Mouse (Mus musculus): Measurements from ENCODE around the gene Zfp142. TPM values are rescaled to one million over a fixed set of nuclear protein-coding genes. Genes with fewer than 3 reads are reported as not detected.

The Zfp142 gene
- polyA plus RNA-seq, 1 experiment from 2014 or later = 13.0 TPM

DNA sequence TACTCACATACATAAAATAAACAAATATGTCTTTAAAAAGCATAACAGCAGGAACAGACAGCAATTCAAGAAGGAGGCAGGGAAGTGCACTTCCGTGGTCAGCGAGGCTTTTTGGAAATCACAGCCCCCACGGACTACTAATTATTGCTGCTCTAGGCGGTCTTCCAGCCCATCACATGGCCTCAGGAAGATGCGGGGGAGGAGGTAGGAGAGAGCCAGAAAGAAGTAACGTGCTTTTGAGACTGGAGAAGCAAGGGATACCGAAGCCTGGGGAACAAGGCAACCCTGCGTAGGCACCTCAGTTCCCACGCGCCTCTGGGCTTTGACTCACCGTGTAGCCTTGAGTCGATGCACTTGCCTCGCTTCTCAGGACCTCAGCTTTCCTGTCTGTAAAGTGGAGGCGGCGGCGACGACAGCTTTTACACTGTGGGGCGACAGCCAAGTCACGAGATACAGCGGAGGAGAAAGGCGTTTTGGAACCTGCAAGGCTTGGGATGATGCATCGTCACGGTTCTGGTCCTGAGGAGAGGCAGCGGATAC lies 743 bp downstream of the Zfp142 start:
- Histone ChIP-seq H3K4me1 (replicated peaks; ENCODE audit: control insufficient read depth, insufficient read depth, low read length) (peaks cover 10% of the 10 kb centered on the region; the same call in 1 of the 2 replicates), H3K4me3 (ENCODE audit: low read depth, low read length) (peak overlapping the region; percentile 85), H3K27ac (ENCODE audit: low read depth, low read length) (peak overlapping the region; percentile 51; the same call in 1 of the 2 replicates), H3K9me3 (ENCODE audit: control insufficient read depth, low read length) (no peaks in the 10 kb centered on the region), H3K9ac (ENCODE audit: low read length) (peak overlapping the region; percentile 84), H3K27me3 (ENCODE audit: control insufficient read depth, insufficient read depth, low read length) (no peaks in the 10 kb centered on the region), H3K4me2 (ENCODE audit: low read depth, low read length, severe bottlenecking) (peak overlapping the region; percentile 88), H3K36me3 (ENCODE audit: control insufficient read depth, insufficient read depth, low read length) (no peaks in the 10 kb centered on the region; the same call in 1 of the 2 replicates)
- 0% methylated on average over 24 of the region's 24 CpGs for WGBS
- ATAC-seq (replicated peaks; ENCODE audit: low FRiP score) (peak; percentile 16), DNase-seq (ENCODE audit: low spot score) (no peak)

DNA sequence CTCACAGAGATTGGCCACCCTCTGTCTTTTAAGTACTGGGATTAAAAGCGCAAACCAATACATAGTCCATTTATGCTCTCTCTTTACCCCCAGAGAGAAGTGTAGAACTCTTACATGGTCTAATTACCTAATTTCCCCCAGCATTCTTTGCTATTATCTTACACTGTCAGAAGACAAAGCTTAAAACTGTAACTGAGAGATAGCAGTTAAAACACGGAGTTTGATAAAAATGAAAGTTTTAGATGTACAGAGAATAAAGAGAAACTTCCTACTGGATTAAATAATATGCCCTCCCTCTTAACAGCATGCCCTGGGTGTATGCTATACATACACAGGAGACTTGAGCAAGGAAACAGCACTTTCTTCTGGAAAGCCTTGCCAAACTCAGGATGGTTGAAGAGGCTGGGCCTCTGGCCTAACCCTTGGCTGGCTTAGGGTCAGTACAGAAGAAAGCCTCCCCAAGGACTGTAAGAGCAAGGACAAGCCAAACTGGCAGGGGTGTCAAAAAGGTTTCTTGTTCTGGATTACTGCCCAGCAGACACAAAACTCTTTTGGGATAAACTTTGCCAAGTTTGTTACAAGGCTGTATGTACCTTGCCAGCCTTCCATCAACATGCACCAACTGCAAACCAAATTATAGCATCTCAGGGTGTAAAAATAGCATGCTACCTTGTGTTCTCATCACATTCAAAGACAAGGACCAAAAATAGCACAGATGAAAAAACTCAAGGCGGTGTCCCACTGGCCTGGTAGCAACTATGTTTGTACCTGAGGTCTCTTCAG lies 3.2 kb downstream of the Zfp142 start:
- no peak overlapping the region for H3K27ac ChIP-seq (ENCODE audit: low read depth, low read length)
- H3K4me3 ChIP-seq (ENCODE audit: low read depth, low read length) = no peak overlapping the region
- H3K4me2 ChIP-seq (ENCODE audit: low read depth, low read length, severe bottlenecking) = no peak overlapping the region
- peaks cover 10% of the 10 kb centered on the region; the same call in 1 of the 2 replicates for H3K4me1 ChIP-seq (replicated peaks; ENCODE audit: control insufficient read depth, insufficient read depth, low read length)
- no peak for ATAC-seq (replicated peaks; ENCODE audit: low FRiP score)
- H3K27me3 ChIP-seq (ENCODE audit: control insufficient read depth, insufficient read depth, low read length) = no peaks in the 10 kb centered on the region
- WGBS = 93% methylated on average over 3 of the region's 3 CpGs
- no peak overlapping the region for H3K9ac ChIP-seq (ENCODE audit: low read length)
- no peaks in the 10 kb centered on the region for H3K36me3 ChIP-seq (ENCODE audit: control insufficient read depth, insufficient read depth, low read length)
- DNase-seq (ENCODE audit: low spot score) = no peak
- no peaks in the 10 kb centered on the region for H3K9me3 ChIP-seq (ENCODE audit: control insufficient read depth, low read length)

DNA sequence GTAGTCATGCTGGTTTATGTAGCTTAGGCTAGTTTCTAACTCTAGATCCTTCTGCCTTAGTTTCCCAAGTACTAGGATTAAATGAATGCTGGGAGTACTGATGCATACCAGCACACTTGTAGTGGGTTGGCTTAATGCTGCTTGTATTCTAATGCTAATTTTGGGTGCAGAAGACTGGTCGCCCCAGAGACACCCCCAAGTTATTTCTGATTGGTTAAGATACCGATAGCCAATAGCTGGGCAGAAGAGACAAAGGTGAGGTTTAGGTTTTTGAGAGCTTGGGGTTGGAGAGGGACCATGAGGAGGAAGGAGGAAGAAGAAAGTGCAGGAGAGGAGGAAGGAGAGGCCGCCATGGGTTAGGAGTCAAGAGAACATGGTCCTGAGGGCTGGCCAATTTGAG lies 5.4 kb downstream of the Zfp142 start:
- no peak overlapping the region for H3K9ac ChIP-seq (ENCODE audit: low read length)
- ATAC-seq (replicated peaks; ENCODE audit: low FRiP score) (no peak), DNase-seq (ENCODE audit: low spot score) (no peak)
- H3K9me3 ChIP-seq (ENCODE audit: control insufficient read depth, low read length) = no peaks in the 10 kb centered on the region
- H3K36me3 ChIP-seq (ENCODE audit: control insufficient read depth, insufficient read depth, low read length) = no peaks in the 10 kb centered on the region; the same call in 1 of the 2 replicates
- no peak overlapping the region for H3K4me2 ChIP-seq (ENCODE audit: low read depth, low read length, severe bottlenecking)
- peaks cover 7% of the 10 kb centered on the region; the same call in 1 of the 2 replicates for H3K4me1 ChIP-seq (replicated peaks; ENCODE audit: control insufficient read depth, insufficient read depth, low read length)
- 77% methylated on average over 3 of the region's 3 CpGs for WGBS
- H3K4me3 ChIP-seq (ENCODE audit: low read depth, low read length) = no peak overlapping the region
- no peaks in the 10 kb centered on the region for H3K27me3 ChIP-seq (ENCODE audit: control insufficient read depth, insufficient read depth, low read length)
- H3K27ac ChIP-seq (ENCODE audit: low read depth, low read length) = no peak overlapping the region

DNA sequence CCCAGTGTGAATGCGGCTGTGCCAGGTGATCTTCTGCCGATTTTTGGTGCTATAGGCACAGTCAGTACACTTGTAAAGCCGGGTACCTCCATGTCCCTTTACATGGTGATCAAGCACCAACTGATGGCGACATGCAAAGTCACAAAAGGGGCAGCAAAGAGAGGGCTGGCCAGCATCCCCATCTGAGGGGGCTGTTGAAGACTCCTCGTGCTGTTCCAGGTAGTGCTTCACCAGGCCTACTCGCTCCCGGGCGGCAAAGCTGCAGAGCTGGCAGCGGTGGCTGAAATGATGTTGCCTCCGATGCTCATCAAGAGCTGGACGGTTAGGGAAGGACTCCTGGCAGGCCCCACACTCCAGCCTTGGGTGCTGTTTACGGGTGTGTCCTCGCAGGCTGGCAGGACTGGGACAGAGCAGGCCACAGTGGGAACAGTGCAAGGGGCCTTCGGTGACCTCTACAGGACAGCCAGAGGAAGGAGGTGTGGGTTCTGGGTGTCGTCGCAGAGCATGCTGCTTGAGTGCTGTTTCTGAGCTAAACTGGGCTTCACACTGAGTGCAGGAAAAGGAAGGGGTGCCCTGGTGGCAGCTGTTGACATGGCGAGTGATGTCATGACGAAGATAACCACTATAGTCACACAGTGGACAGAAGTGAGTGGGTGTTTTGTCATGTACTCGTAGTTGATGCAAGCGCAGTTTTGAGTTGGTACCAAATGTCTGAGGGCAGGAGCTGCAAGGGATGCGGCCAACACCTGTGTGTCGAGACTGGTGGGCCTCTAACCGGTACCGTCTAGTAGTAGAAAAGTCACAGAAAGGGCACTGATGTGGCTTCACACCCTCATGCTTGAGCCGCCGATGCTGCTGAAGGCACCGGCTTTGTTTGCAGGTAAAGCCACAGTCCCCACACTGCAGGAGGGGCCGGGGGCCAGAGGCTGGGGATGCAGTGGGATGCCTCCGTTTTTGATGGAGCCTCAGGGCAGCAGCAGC lies 18.0 kb downstream of the Zfp142 start:
- WGBS = 94% methylated on average over 29 of the region's 29 CpGs
- H3K4me2 ChIP-seq (ENCODE audit: low read depth, low read length, severe bottlenecking) = no peak overlapping the region
- H3K27ac ChIP-seq (ENCODE audit: low read depth, low read length) = no peak overlapping the region
- no peaks in the 10 kb centered on the region for H3K9me3 ChIP-seq (ENCODE audit: control insufficient read depth, low read length)
- no peaks in the 10 kb centered on the region for H3K27me3 ChIP-seq (ENCODE audit: control insufficient read depth, insufficient read depth, low read length)
- H3K9ac ChIP-seq (ENCODE audit: low read length) = no peak overlapping the region
- H3K4me1 ChIP-seq (replicated peaks; ENCODE audit: control insufficient read depth, insufficient read depth, low read length) = no peaks in the 10 kb centered on the region
- ATAC-seq (replicated peaks; ENCODE audit: low FRiP score) (no peak), DNase-seq (ENCODE audit: low spot score) (no peak)
- no peak overlapping the region for H3K4me3 ChIP-seq (ENCODE audit: low read depth, low read length)
- peaks cover 19% of the 10 kb centered on the region for H3K36me3 ChIP-seq (ENCODE audit: control insufficient read depth, insufficient read depth, low read length)

DNA sequence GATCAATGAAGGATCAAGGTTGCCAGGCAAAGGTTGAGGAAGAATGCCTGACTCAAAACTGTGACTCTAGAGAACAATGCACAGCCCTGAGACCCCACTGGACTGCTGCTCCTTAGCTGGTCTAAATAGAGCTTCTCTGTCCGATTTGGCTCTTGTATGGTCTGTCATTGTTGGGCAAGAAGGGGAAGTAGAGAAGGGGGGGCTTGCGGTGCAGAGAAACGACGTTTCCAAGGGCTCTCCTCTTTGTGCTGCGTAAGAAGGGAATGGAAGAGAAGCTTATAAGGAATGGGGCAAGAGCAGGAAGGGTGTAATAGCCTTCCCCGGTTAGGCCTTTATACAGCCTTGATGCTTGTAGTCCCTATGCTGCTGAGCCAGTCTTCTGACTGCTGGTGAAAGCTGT lies 22.2 kb downstream of the Zfp142 start:
- no peaks in the 10 kb centered on the region for H3K27me3 ChIP-seq (ENCODE audit: control insufficient read depth, insufficient read depth, low read length)
- WGBS = 85% methylated on average over 6 of the region's 6 CpGs
- H3K9ac ChIP-seq (ENCODE audit: low read length) = no peak overlapping the region
- H3K4me1 ChIP-seq (replicated peaks; ENCODE audit: control insufficient read depth, insufficient read depth, low read length) = no peaks in the 10 kb centered on the region
- peaks cover 9% of the 10 kb centered on the region; the same call in 1 of the 2 replicates for H3K36me3 ChIP-seq (ENCODE audit: control insufficient read depth, insufficient read depth, low read length)
- no peak overlapping the region for H3K27ac ChIP-seq (ENCODE audit: low read depth, low read length)
- no peaks in the 10 kb centered on the region for H3K9me3 ChIP-seq (ENCODE audit: control insufficient read depth, low read length)
- no peak overlapping the region for H3K4me2 ChIP-seq (ENCODE audit: low read depth, low read length, severe bottlenecking)
- DNase-seq (ENCODE audit: low spot score) (no peak), ATAC-seq (replicated peaks; ENCODE audit: low FRiP score) (no peak)
- no peak overlapping the region for H3K4me3 ChIP-seq (ENCODE audit: low read depth, low read length)

DNA sequence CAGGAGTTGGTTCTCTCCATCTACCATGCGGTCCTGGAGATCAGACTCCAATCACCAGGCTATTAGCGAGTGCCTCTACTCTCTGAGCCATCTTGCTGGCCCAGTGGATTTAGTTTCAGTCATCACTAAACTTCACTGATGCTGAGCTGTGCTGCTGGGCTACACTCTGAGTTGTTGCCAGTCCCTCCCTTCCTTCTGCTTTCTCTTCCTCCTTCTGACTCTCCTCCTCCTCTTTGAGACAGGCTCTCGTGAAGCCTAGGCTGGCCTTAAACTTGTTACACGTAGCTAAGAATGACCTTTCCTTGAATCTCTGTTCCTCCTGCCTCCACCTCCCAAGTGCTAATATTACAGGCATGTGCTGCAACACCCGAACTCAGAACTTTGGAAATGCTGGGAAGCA lies 29.0 kb downstream of the Zfp142 start:
- H3K27ac ChIP-seq (ENCODE audit: low read depth, low read length) = no peak overlapping the region
- no peaks in the 10 kb centered on the region for H3K36me3 ChIP-seq (ENCODE audit: control insufficient read depth, insufficient read depth, low read length)
- 83% methylated on average over 5 of the region's 5 CpGs for WGBS
- H3K9me3 ChIP-seq (ENCODE audit: control insufficient read depth, low read length) = no peaks in the 10 kb centered on the region
- no peak overlapping the region for H3K4me2 ChIP-seq (ENCODE audit: low read depth, low read length, severe bottlenecking)
- DNase-seq (ENCODE audit: low spot score) = no peak
- no peak overlapping the region for H3K4me3 ChIP-seq (ENCODE audit: low read depth, low read length)
- no peaks in the 10 kb centered on the region for H3K27me3 ChIP-seq (ENCODE audit: control insufficient read depth, insufficient read depth, low read length)
- no peaks in the 10 kb centered on the region for H3K4me1 ChIP-seq (replicated peaks; ENCODE audit: control insufficient read depth, insufficient read depth, low read length)
- no peak overlapping the region for H3K9ac ChIP-seq (ENCODE audit: low read length)
- ATAC-seq (replicated peaks; ENCODE audit: low FRiP score) = no peak

DNA sequence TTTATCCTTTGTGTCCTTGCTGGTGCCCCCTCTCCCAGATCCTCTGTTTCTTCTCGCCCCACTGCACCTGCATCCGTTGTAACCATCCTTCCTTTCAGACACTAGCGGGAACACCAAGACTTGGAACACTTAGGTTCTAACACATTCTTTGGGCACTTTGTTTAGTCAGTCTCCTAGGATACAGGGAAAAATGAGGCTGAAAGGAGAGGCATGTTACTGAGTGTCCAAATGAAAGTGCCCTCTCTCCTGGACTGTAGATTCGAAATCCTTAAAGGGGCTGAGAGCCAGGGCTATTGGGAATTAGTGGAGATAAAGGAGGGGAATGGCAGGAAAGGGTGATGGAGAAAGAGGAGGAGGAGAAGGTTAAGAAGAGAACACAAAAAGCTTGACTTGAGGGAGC lies 43.9 kb downstream of the Zfp142 start, which contains the start of gene Usp37:
TSS of gene Usp37 (minus strand) at position 101 of the 400 bp plus-strand sequence.
- H3K27me3 ChIP-seq (ENCODE audit: control insufficient read depth, insufficient read depth, low read length) = no peaks in the 10 kb centered on the region
- H3K27ac ChIP-seq (ENCODE audit: low read depth, low read length) = no peak within 1 kb of the TSS
- 60% methylated on average over 4 of the region's 4 CpGs for WGBS
- no peaks in the 10 kb centered on the region for H3K9me3 ChIP-seq (ENCODE audit: control insufficient read depth, low read length)
- no peak for DNase-seq (ENCODE audit: low spot score)
- H3K4me3 ChIP-seq (ENCODE audit: low read depth, low read length) = no peak within 1 kb of the TSS
- H3K36me3 ChIP-seq (ENCODE audit: control insufficient read depth, insufficient read depth, low read length) = no peaks in the 10 kb centered on the region
- ATAC-seq (replicated peaks; ENCODE audit: low FRiP score) = no peak
- H3K4me1 ChIP-seq (replicated peaks; ENCODE audit: control insufficient read depth, insufficient read depth, low read length) = peaks cover 8% of the 10 kb centered on the region; the same call in 1 of the 2 replicates
- H3K4me2 ChIP-seq (ENCODE audit: low read depth, low read length, severe bottlenecking) = no peak within 1 kb of the TSS
- no peak within 1 kb of the TSS for H3K9ac ChIP-seq (ENCODE audit: low read length)

DNA sequence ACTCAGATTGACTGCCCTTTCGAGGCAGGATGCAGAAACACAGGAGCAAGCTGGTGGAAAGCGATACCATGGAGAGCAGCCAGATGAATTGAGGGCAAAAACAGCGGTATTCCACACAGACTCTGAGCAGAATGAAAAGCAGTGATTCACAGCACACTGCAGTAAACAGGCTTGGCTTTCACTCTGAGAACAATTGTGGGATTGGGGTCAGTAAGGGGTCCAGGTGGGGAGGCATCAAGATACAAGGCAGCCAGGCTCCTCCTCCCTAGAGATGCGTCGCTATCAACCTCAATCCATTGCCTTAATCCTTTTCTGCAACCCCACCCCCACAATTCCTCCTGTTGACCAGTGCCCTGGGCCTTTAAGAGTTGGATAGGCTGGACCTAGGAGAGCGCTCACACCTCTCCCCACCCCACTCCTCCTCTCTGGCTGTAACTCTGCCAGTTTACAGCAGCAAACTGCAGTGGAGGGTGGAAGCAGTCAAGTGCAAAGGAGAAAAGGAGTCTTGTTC lies 45.5 kb downstream of the Zfp142 start, which contains the start of gene Plcd4:
TSS of gene Plcd4 (plus strand) at position 438 of the 511 bp plus-strand sequence.
- Histone ChIP-seq H3K36me3 (ENCODE audit: control insufficient read depth, insufficient read depth, low read length) (no peaks in the 10 kb centered on the region), H3K4me3 (ENCODE audit: low read depth, low read length) (no peak within 1 kb of the TSS), H3K27me3 (ENCODE audit: control insufficient read depth, insufficient read depth, low read length) (no peaks in the 10 kb centered on the region), H3K9me3 (ENCODE audit: control insufficient read depth, low read length) (no peaks in the 10 kb centered on the region), H3K4me1 (replicated peaks; ENCODE audit: control insufficient read depth, insufficient read depth, low read length) (peaks cover 8% of the 10 kb centered on the region; the same call in 1 of the 2 replicates), H3K9ac (ENCODE audit: low read length) (peak within 1 kb of the TSS; percentile 21), H3K27ac (ENCODE audit: low read depth, low read length) (no peak within 1 kb of the TSS), H3K4me2 (ENCODE audit: low read depth, low read length, severe bottlenecking) (peak within 1 kb of the TSS; percentile 18; the same call in 1 of the 2 replicates)
- WGBS = 2% methylated on average over 6 of the region's 6 CpGs
- no peak for DNase-seq (ENCODE audit: low spot score)
- ATAC-seq (replicated peaks; ENCODE audit: low FRiP score) = no peak

All from forebrain, embryonic 11.5 days (tissue).